Mouse (Mus musculus): ENCODE data around the gene Abca13.

DNA sequence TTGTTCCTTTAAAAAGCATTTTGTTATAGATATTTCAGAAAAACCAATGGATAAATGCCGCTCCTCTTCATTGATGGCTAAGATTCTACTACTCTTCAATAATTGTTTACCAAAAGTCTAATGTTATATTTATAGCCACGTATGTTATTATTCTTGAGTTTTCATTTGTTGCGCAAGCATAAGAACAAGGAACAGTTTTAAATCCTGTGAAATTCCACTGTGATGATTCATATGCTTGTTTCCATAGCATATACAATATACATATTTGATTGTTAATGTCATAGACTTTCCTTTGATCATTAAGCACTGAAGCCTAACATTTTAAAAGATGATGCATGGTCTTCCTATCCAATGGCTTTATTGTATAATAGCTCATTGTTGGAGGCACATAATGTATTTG lies 3.1 kb downstream of the Abca13 start:
- no peak for TF ChIP-seq POLR2A (IDR thresholded peaks at IDR 0.05; ENCODE audit: borderline replicate concordance, control insufficient read depth, low read depth, low read length)
- no peak for TF ChIP-seq CTCF (IDR thresholded peaks at IDR 0.05; ENCODE audit: control insufficient read depth, insufficient read depth, low read length)
